Mouse (Mus musculus) macrophage (primary cell): ENCODE measurements around the gene Cobl. TPM values are rescaled to one million over a fixed set of nuclear protein-coding genes. Genes with fewer than 3 reads are reported as not detected.

ENCODE experiments used
- H3K27ac ChIP-seq: fragments of 350-480 bp; formaldehyde crosslinking; 2 replicates; pipeline ENCODE4 v1.9.0; 2021
- H3K36me3 ChIP-seq: fragments of 350-480 bp; formaldehyde crosslinking; 2 replicates; pipeline ENCODE4 v1.9.0; 2021; ENCODE audit errors: inconsistent target
- H3K4me3 ChIP-seq: fragments of 350-480 bp; formaldehyde crosslinking; 2 replicates; pipeline ENCODE4 v1.9.0; 2021; ENCODE audit errors: inconsistent target
- H3K79me2 ChIP-seq: fragments of 350-480 bp; formaldehyde crosslinking; 2 replicates; pipeline ENCODE4 v1.9.0; 2021; ENCODE audit errors: inconsistent target
- WGBS: methylation state at CpG from one replicate; pipeline ENCODE4 v1.1.7; 2026; ENCODE audit warnings: inconsistent platforms; ENCODE audit not compliant: missing documents; 5-methylcytosine and 5-hydroxymethylcytosine counted together
- polyA plus RNA-seq: library from polyadenylated mRNA; stranded (reverse); fragments of 250-400 nt; gene quantifications from 3 replicates; pipeline ENCODE4 v1.2.4, GENCODE M21; 2018; ENCODE audit warnings: inconsistent platforms

Cobl gene
- polyA plus RNA-seq, 1 experiment from 2014 or later: not detected

DNA sequence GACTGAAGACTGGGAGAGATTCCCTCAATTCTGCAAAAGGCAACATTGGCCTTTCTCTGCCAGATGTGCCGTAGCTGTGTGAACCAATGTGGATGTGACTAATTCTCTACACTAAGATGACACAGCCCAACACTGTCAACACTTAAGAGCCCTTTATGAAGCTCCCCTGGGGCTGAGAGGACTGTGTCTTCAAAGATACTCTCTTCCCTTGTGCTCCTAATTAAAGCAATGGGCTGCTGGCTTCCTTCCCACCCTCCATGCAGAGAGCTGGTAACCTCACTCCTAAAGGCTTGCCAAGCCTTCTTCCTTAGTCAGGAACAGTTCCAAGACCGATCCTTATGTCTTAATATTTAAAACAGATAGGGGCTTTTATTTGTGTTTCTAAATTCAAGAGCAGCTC is 79.9 kb downstream of the Cobl start:
- H3K27ac ChIP-seq: no peak overlapping the region
- H3K4me3 ChIP-seq: no peak overlapping the region
- no peaks in the 10 kb centered on the region for H3K79me2 ChIP-seq
- no peaks in the 10 kb centered on the region for H3K36me3 ChIP-seq
- WGBS: 82% methylated on average over 2 of the region's 2 CpGs

GRCm38 (mm10) chr11:12382991-12383390 is 81.8 kb downstream of the Cobl start:
- WGBS: 85% methylated on average over 4 of the region's 4 CpGs
- no peak overlapping the region for H3K4me3 ChIP-seq
- H3K27ac ChIP-seq: no peak overlapping the region
- no peaks in the 10 kb centered on the region for H3K36me3 ChIP-seq
- no peaks in the 10 kb centered on the region for H3K79me2 ChIP-seq

- H3K36me3 ChIP-seq: no peaks in the 10 kb centered on the region
- no peak overlapping the region for H3K4me3 ChIP-seq
- no peaks in the 10 kb centered on the region for H3K79me2 ChIP-seq
- 77% methylated on average over 3 of the region's 3 CpGs for WGBS
- H3K27ac ChIP-seq: no peak overlapping the region
These were observed 83.7 kb downstream of the Cobl start for GRCm38 (mm10) chr11:12381096-12381495.

GRCm38 (mm10) chr11:12376628-12377027 is 88.1 kb downstream of the Cobl start:
- no peak overlapping the region for H3K27ac ChIP-seq
- no peaks in the 10 kb centered on the region for H3K36me3 ChIP-seq
- 93% methylated on average over 3 of the region's 3 CpGs for WGBS
- no peak overlapping the region for H3K4me3 ChIP-seq
- no peaks in the 10 kb centered on the region for H3K79me2 ChIP-seq

DNA sequence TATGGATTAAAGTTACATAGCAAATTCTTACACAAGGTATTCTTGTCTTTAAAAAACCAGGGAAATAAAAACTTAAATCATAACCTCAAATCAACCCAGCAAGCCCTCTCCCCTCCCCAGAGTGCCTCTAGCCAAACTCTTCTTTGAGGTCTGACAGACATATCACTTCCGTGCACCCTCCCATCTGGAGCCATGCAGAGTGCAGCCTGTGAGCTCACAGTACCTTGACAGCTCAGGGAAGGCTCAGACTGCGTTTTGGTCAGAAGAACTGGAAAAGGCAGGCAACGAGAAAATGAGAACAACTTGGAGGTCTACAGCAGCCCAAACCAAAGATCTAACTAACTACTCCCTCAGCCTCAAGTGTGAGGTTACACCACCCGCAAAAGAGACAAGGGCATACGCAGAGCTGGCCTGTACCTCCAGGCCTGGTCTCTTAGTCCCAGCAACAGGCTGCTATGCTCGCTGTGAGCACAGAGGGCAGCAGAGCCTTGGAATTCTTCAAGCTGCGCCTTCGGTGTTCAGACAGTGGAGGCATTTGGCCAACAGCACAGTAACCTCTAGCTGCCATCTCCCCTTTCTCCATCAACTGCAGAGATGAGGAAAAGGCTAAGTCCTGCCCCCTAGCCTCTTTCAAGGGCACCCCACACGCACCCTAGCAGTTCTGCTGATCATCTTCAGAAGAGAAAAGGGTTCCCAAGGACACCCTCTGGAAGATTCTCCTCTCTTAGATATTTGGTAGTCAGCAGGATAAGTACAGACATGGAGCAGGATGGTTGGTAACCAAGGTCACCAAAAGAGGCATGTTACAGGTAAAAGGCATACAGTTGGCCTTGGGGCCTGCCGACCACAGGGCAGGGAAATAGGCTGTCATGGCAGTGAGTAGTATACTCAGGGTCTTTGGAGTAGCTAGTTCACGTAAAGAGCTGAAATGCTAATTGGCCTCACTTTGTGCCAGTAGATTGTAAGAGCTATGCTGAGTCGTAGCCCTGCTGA is 91.4 kb downstream of the Cobl start:
- 42% methylated on average over 11 of the region's 12 CpGs for WGBS
- H3K4me3 ChIP-seq: no peak overlapping the region
- H3K79me2 ChIP-seq: no peaks in the 10 kb centered on the region
- no peaks in the 10 kb centered on the region for H3K36me3 ChIP-seq
- H3K27ac ChIP-seq: no peak overlapping the region

- H3K27ac ChIP-seq: no peak overlapping the region
- no peak overlapping the region for H3K4me3 ChIP-seq
- H3K36me3 ChIP-seq: no peaks in the 10 kb centered on the region
- H3K79me2 ChIP-seq: no peaks in the 10 kb centered on the region
These were observed 93.8 kb downstream of the Cobl start for GRCm38 (mm10) chr11:12370957-12371356.

DNA sequence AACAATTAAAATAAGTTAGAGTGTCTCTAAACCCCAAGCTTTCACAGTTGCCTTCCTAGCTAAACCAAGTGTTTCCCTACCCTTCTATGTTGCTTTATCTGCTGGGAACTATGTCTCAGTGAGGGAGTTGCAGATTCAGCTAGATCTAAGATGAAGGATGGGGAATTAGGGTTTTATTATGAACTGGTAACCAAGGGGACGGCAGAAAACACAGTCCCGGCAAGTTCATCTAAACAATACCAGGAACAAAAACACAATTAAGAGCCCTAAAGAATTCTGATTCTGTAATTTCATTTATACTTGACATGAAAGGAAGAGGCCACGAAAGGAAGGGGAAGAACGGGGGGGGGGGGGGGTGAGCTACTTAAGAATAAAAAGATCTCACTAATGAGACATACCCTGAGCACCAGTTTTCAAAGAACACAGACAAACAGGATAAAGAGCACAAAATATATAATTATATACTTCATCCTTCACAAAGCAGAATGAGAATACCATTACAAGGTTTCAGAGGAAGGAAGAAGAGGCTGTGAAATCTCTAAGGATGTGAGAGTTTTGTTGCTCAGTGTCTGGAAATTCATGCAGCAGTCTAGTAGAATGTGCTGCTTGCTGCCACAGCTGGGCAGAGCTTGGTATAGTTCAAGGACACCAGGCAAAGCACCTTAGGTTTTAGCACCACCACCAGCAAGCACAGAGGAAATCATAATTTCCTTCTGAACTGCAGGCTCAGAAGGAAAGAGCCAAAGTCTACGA is 97.2 kb downstream of the Cobl start:
- 42% methylated on average over 5 of the region's 5 CpGs for WGBS
- no peaks in the 10 kb centered on the region for H3K79me2 ChIP-seq
- H3K4me3 ChIP-seq: no peak overlapping the region
- no peaks in the 10 kb centered on the region for H3K36me3 ChIP-seq
- H3K27ac ChIP-seq: no peak overlapping the region

- no peak overlapping the region for H3K27ac ChIP-seq
- no peaks in the 10 kb centered on the region for H3K36me3 ChIP-seq
- no peak overlapping the region for H3K4me3 ChIP-seq
- WGBS: 38% methylated on average over 2 of the region's 2 CpGs
- H3K79me2 ChIP-seq: no peaks in the 10 kb centered on the region
These were observed 105.3 kb downstream of the Cobl start for GRCm38 (mm10) chr11:12359336-12360000.

DNA sequence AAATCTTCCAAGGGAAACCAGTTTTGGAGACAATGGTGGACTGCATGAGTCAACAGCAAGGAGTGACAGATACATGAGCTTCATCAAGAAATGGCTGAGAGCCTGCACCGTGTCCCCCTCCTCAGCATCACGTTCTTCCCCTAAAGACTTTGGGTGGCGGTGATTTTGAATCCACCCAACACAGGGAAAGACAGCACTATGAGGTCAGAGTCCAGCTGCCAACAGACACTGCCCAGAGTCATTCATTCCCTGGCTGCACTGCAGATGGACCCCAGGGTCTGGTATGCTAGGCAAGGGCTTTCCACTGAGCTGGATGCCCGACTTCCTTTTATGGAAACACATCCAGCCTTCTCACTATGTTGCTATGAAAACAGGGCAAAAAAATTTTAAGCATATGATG is 106.2 kb downstream of the Cobl start:
- H3K79me2 ChIP-seq: no peaks in the 10 kb centered on the region
- WGBS: 69% methylated on average over 4 of the region's 4 CpGs

DNA sequence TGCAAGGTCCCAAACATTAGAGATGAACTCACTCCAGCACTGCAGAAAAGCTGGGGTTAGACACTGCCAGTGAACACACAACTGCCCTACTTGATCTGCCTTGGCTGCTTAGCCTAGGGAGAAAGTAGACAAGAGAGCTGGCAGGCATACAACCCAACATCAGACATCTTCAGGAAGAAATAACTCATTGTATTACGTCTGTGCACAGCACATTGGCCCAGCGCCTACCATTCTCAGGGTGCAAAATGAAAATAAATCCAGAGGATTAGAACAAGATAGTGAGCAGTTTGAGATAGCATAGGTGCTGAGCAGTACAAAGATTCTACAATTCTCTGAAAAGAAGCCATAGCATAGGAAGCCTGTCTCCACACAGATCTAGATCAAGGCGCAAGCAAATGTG is 109.1 kb downstream of the Cobl start:
- no peak overlapping the region for H3K4me3 ChIP-seq
- WGBS: 65% methylated on average over 3 of the region's 3 CpGs
- no peak overlapping the region for H3K27ac ChIP-seq
- no peaks in the 10 kb centered on the region for H3K79me2 ChIP-seq
- no peaks in the 10 kb centered on the region for H3K36me3 ChIP-seq

More for the DNA sequence above, 106.2 kb downstream of the Cobl start:
- no peaks in the 10 kb centered on the region for H3K36me3 ChIP-seq
- H3K4me3 ChIP-seq: no peak overlapping the region
- no peak overlapping the region for H3K27ac ChIP-seq

DNA sequence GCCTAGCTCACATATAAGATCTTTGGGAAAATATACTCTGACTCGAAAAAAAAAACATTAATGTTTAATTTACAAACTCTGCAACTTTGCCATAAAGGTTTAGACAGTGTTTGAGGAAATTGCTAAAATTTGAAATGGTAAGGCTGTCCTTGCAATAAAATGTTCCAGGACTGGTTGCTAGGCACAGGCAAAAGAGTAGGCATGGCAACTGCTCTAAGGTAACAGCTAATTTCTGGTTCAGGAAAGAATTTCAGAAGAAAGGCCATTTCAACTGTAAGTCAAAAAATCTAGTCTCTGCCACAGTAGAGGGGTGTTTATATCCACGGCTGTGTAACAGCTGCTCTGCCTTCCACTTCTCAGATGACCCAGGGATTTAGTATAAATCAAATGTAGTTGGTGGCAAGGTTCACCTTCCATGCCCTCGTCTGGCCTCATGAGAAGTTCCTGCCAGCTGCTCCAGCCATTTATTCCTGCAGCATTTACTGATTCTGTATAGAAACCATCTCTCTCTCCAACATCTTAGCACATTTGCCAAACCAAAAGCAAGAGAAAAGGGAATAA is 113.7 kb downstream of the Cobl start:
- WGBS: 75% methylated on average over 3 of the region's 3 CpGs

GRCm38 (mm10) chr11:12350086-12350485 is 114.7 kb downstream of the Cobl start:
- Histone ChIP-seq H3K4me3 (no peak overlapping the region), H3K36me3 (no peaks in the 10 kb centered on the region), H3K79me2 (no peaks in the 10 kb centered on the region), H3K27ac (no peak overlapping the region)
- 100% methylated on average over 1 of the region's 1 CpGs for WGBS

More for the DNA sequence above, 113.7 kb downstream of the Cobl start:
- no peak overlapping the region for H3K27ac ChIP-seq
- H3K36me3 ChIP-seq: no peaks in the 10 kb centered on the region
- H3K79me2 ChIP-seq: no peaks in the 10 kb centered on the region
- no peak overlapping the region for H3K4me3 ChIP-seq

DNA sequence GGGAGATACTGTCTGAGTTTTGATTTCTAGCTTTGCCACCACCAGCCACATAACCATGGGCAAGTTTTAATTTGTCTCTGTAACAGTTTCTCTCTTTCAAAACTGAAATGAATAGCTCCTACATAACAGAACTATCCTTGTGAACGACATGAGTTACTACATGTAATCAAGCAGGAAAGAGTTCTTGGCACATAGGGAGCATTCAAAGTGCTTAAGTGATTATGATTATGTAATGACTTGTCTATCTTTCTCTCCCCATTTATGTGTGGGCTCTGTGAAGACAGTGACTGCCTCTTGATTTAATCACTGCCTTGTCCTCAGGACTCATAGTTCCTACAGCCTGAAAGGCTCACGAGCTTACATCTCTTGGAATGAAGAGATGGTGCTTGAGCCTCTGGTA is 118.3 kb downstream of the Cobl start:
- Histone ChIP-seq H3K36me3 (no peaks in the 10 kb centered on the region), H3K27ac (no peak overlapping the region), H3K4me3 (no peak overlapping the region), H3K79me2 (no peaks in the 10 kb centered on the region)
- WGBS: 83% methylated on average over 2 of the region's 2 CpGs

DNA sequence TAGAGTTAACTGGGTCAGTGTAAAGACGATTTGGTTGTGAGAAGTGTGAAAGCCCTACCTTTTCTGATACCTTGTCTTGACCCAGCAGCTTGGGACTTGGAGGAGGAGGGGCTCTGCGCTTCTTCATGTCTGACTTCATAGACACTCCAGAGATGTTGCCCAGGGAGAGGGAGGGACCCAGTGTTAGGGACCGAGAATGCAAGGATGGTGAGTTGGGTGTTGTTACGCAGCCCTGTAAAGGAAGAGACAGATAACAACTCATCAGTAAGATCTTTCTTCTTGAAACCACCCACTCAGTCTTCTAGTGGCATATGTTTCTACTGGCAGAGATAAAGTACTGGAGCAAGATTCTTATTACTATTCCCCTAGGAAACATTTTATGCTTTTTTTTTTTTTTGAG is 121.1 kb downstream of the Cobl start:
- 84% methylated on average over 4 of the region's 4 CpGs for WGBS
- H3K36me3 ChIP-seq: no peaks in the 10 kb centered on the region
- no peak overlapping the region for H3K4me3 ChIP-seq
- no peak overlapping the region for H3K27ac ChIP-seq
- H3K79me2 ChIP-seq: no peaks in the 10 kb centered on the region
